Mouse (Mus musculus): ENCODE results near the gene Ugt1a2. TPM values are rescaled to one million over a fixed set of nuclear protein-coding genes. Genes with fewer than 3 reads are reported as not detected.
"Not testable (repeated sequence)": the region's sequence is repeated elsewhere in the genome, so short reads cannot be mapped to it uniquely, and the experiment has no call there.

The Ugt1a2 gene
- polyA plus RNA-seq (2017; shearing (Covaris generic)): not detected

DNA sequence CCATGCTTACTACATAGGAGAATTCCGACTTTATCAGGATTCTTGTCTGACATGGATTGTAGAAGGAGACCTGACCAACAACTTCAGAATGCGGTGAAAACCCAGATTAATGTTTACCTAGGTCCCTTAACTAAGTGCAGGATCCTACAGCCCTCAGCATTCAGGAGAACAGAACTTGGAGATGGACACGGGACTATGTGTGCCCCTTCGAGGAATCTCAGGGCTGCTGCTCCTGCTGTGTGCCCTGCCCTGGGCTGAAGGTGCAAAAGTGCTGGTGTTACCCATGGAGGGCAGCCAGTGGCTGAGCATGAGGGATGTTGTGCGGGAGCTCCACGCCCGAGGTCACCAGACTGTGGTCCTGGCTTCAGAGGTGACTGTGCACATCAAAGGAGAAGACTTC, at the start of gene Ugt1a2:
TSS of gene Ugt1a2 (plus strand) at position 146 of the 400 bp plus-strand sequence.
- ATAC-seq: no peak

DNA sequence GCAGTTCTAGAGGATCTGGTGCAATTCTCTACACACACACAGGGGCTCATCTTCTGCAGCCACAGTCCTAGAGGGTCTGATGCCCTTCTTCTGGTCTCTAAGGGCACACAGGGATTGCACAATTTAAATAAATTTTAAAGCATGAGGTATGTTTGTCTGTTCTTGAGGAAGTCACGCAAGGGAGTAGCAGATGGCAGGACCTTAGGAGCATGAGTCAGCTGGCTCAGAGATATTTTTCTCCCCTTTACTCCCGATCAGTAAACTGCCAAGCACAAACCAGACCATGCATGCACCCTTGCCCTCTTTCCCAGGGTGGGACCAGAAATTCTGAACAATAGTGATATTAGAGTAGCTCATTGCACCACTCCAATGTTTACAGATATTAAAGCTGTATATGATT, 42.0 kb upstream of the Ugt1a2 start:
- ATAC-seq: no peak

DNA sequence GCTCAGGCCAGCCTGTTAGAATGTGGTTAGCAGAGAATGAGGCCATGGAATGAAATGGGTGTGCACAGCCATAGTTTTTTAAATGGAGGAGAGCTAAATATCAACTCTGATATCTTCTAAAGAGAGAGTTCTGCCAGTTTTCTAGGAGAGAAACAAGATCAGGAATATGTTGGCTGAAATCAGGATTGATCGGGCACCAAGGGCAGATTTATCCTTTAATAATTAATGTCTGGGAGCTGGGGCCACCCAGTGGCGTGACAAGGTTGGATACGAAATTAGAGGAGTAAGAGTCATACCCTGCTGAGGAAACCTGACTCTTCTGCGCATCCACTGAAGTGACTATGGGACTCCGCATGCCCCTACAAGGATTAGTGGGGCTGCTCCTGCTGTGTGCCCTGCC, 34.7 kb upstream of the Ugt1a2 start, which contains the start of gene Ugt1a5:
TSS of gene Ugt1a5 (plus strand) at position 302 of the 400 bp plus-strand sequence.
- ATAC-seq: no peak

DNA sequence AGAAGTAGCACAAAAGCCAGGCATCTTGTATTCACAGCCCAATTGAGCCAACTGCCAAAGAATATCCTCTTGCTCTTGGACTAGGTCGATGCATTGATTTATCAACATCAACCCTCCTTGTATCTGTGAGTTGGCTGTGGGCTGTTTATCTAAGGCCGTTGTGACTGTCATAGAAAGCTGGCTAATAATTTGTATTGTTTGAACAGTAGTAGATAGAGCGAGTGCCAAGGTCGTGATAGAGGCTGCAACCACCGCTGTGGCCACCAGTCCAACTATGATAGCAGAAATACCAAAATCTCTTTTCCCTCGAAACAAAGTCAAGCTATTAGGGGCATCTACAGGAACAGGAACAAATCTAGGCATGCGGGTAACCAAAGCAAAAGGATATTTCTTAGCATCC, 28.2 kb upstream of the Ugt1a2 start:
- not testable (repeated sequence) for ATAC-seq

DNA sequence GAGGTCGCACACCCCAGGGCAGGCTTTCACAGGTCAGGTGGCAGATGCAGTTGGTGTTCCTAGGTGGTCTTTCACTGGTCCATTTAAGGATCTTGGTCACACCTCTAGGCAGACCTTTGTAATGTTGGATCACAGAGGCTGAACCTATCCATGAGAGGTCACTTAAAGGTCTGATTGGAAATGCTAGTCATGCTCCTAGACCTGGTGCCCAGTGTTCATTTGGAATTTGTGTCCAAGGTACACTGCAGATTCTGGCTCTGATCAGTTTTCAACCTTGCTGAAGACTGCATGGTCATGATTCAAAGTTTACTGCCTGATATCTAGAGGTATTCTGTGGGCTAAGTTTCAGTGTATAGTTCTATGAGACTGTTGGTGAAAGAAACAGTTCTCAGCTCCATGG, 20.7 kb upstream of the Ugt1a2 start:
- ATAC-seq: no peak

DNA sequence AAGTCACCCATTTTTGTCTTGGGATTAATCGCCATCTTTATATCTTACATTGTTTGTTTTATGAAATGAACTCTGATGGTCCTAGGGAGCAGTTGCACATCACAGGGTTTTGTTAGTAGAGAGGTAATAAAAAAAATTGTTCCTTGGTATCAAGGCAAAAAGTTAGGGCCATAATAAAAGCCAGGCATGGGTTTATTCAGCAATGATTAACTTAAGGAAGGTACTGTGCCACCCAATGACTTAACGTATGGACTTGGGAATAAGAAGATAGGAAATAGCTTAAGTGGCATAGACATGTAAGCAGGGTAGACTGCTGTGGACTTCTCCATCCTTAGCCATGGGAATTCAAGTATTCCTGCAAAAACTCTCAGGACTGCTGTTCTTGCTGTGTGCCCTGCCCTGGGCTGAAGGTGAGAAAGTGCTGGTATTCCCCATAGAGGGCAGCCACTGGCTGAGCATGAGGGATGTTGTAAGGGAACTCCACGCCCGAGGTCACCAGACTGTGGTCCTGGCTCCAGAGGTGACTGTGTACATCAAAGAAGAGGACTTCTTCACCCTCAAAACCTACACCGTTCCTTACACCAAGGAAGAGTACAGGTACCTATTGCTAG, 14.0 kb upstream of the Ugt1a2 start:
- ATAC-seq: no peak

DNA sequence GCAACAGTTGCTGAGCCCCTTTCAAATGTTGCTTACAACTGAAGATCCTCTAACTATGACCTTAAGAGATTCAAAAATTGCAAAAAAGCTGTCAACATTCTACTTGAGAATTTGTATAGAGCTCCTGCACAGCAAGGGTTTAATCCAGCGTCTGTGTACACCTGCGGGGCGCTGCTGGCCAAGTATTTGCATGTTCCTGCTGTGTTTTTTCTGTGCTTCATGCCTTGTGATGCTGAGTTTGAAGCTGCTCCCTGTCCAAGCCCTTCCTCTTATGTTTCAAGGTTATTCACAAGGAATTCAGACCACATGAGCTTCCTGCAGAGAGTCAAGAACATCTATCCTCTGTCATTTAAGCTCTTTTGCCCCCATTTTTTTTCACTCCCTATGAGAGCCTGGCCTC, 8.3 kb upstream of the Ugt1a2 start:
- no peak for ATAC-seq

DNA sequence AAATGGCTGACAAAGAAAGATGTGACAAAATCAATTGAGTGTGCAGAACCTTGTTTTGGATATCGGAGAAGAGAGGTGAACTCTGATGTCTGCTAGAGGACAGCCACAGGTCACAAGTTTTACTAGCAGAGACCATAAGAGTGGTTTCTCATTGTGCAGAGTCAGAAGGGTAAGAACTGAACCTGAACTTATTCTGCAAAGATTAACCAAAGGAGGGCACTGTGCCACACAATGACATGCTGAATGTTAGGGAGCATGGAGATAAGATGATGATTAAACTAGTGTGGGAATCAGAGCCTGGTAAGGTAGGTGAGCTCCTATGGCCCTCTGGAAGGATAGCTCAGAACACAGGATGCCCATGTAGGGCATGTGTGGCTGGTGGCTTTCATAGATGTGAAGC, 4.7 kb upstream of the Ugt1a2 start:
- no peak for ATAC-seq

DNA sequence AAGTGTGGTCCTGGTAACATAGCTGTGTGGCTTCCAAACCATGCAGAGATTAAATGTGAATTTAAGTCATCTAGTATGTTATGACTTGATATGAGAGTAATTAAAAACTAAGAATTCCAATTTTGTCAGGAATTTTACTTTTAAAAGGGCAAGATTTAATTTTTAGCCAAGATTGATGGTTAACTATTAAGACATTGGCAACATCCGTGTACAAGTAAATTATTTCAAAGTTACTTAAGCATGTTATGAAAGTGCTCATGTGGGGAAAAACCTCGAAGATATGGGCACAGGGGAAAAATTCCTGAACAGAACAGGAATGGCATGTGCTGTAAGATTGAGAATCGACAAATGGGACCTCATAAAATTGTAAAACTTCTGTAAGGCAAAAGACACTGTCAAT, 3.0 kb upstream of the Ugt1a2 start:
- no peak for ATAC-seq

DNA sequence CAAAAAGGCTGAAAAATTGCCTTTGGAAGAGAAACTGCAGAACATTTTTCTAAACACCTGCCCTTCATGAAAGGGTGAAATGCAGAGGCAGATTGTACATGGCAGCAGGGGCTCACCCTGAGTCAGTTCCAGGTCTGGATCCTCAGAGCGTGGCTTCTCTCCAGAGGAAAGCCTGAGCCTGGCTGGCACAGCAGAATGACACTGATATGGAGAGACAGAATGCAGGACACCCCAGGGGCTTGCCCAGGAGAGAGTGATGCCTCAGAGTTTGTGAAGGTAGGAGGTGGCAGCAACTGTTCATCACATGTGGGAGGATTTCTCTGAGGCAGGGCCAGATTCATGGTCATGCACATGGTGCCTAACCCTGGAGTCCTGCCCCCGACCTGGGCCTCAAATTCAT, 405 bp upstream of the Ugt1a2 start:
- ATAC-seq: no peak

DNA sequence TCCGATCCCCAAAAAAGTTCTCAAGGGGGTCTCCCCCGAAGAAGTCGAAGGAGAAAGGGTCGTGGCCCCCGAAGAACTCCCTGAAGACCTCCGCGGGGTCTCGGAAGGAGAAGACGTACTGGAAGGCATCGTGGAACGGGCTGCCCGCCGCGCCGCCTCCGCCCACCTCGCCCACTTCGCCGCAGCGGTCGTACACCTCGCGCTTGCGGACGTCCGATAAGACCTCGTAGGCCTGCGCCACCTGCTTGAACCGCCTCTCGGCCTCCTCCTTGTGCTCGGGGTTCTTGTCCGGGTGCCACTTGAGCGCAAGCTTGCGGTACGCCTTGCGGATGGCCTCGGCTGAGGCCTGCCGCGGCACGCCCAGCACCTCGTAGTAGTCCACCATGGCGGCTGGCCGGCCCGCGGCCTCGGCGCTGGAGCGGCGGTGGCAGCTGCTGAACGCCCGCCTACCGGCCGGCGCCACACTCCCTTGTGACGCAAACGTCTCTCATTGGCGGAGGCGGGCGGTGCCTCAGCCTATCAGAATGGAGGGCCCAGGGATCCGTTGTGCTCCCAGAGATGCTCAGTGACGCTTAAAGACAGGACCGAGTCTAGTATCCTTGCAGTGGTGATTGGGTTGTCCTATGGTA, 5.0 kb downstream of the Ugt1a2 start, which contains the start of gene Dnajb3:
TSS of gene Dnajb3 (minus strand) at position 489 of the 629 bp plus-strand sequence.
- ATAC-seq: peak; percentile 65

DNA sequence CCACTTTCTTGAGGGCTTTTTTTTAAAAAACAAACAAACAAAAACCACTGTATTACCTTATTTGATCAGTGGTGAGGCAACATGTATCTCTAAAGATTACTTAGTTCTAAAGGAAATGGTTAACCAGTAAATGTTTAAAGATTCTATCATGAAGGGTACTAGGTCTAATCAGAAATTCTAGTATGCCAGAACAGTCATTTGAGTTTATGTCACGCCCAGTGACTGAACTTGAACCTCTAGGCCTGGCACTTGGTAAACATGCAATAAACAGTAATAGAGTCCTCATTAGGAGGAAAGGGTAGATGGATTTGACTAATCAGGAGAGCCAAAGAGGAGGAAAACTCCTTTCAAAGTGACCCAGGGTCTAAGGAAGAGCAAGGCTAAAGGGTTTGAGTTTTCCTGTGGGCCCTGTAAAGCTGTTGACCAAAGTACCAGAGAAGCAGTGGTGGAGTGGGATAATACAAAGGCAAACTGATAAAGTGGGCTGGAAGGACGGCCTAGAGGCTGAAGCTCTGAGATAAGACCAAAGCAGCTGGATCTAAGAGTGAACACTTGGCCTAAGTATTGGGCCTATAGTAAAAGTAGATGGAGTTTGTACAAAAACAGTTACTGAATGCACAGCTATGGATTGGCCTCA, 6.6 kb downstream of the Ugt1a2 start:
- no peak for ATAC-seq

DNA sequence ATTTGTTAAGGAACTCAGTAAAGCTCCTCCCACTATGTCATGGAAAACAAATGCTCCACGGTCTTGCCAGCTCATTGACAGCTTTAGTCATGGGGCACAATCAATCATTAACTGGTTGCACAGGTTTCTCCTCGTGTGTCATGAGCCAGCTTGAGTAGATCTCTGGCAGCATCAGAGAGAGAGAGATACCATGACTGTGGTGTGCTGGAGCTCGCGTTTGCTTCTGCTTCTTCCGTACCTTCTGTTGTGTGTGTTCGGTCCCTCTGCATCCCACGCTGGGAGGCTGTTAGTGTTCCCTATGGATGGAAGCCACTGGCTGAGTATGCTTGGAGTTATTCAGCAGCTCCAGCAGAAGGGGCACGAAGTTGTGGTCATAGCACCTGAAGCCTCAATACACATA, 11.4 kb downstream of the Ugt1a2 start, which contains the start of gene Ugt1a1:
TSS of gene Ugt1a1 (plus strand) at position 148 of the 400 bp plus-strand sequence.
- no peak for ATAC-seq

DNA sequence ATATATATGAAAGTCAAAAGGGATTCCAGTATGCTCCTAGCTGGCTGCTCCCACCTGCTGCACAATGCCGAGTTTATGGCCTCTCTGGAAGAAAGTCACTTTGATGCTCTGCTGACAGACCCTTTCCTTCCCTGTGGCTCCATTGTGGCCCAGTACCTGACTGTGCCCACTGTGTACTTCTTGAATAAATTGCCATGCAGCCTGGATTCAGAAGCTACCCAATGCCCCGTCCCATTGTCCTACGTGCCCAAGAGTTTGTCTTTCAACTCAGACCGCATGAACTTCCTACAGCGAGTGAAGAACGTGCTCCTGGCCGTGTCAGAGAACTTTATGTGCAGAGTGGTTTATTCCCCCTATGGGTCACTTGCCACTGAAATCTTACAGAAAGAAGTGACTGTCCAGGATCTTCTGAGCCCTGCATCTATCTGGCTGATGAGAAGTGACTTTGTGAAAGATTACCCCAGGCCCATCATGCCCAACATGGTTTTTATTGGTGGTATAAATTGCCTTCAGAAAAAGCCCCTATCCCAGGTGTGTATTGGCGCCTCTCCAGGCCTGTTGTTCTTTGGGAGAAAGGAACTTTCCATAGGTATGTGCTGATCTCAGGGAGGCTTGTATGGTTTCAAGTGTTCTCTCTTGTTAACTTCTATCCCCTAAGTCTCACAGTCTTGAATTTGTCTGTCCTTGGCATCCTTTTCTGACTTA, 12.1 kb downstream of the Ugt1a2 start:
- ATAC-seq: no peak

DNA sequence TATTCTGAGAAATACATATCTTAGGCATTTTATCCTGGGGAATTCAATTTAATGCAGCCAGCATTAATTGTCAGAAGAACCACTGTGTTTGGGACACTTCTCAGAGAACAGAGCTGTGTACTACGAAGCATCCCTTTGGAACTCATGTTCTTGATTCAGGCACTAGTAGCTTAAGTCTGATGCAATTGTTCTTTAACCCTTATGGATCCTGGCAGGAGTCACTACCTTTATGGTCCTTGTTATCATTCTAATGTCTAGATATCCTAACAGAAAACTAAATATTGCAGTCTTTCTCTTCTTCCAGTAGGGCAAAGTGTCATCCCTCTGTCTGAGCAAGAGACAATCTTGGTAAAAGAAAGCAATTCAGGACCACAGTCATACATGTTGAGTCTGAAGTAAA, 12.7 kb downstream of the Ugt1a2 start:
- ATAC-seq: no peak

DNA sequence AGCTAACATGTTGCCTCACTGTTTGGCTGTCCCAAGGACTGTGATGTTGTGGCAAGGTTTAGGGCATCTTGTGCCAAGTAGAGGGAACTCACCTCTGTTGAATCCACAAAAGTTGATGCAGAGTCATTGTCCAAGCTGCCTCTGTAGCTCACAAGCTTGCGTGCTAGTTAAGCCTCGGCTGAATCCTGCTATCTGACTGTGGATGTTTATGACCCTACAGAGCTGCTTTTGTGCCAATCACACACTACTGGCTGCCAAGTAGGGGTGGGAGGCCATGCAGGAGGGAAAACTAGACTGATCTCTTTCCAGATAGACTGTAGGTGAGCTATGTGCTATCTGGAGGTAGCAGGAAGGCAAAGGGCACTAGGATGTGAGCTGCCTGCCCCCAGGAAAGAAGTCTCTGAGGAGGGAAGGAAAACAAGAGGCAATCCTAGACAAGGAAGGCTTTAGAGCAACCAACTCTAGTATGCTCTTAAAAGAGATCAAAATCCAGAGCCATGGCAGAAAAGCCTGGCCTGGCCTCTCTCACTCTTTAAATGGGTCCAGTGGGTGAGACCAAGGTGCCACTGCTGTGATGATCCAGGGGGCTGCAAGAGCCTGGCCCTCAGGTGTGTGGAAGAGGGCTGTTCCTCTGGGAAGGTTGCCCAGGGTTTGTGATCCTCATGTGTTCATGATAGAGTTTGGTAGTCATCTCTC, 13.5 kb downstream of the Ugt1a2 start:
- no peak for ATAC-seq

DNA sequence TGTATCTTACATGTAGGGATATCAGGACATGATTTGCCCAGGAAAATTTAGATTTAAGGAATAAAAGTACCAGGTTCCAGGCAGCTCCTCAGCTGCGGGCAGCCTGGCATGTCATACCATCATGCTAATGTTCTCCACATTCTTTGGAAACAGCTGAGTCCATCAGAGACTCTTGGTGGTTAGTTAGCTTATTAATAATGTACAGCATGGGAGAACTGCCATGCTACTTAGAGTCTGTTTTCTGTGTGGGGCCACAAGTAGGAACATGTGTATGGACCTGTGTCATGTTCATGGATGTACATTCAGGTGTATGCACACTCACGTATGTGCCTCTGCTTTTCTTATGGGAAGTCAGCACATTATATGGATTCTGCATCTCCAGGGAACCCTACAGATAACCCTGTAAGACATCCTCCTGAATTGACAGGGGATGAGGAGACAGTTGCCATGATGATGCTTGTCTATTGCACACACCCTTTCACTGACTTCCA, 14.1 kb downstream of the Ugt1a2 start:
- no peak for ATAC-seq

DNA sequence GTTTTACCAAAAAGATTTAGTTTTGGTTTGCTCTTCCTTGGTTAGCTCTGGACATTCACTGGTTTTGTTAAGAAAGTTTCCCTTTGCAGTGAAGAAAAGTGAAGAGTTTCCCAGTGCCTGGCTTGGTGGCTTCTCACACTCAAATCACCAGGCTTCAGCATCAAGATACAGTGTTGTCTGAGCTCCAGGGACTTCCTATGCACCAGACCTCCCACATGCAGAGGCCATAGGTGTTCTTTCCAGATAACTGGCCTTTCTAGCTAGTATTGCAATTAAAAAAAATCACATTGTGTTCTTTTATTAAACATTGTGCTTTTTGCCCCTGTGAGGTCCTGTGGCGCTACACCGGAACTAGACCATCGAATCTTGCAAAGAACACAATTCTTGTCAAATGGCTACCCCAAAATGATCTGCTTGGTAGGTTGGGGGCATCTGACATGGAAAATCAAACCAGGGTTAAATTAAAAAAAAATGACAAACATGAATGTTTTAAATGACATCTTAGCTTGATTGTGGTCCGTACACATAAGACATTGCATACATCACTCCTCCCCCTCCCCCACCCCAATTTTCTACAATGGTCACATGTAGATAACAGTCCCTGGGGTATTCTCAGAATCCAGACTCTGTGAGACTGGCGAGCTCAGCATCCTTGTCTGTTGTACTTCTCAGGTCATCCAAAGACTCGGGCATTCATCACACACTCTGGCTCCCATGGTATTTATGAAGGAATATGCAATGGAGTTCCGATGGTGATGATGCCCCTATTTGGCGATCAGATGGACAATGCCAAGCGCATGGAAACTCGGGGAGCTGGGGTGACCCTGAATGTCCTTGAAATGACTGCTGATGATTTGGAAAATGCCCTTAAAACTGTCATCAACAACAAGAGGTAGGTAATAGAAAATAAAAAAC, 15.3 kb downstream of the Ugt1a2 start:
- ATAC-seq: no peak

DNA sequence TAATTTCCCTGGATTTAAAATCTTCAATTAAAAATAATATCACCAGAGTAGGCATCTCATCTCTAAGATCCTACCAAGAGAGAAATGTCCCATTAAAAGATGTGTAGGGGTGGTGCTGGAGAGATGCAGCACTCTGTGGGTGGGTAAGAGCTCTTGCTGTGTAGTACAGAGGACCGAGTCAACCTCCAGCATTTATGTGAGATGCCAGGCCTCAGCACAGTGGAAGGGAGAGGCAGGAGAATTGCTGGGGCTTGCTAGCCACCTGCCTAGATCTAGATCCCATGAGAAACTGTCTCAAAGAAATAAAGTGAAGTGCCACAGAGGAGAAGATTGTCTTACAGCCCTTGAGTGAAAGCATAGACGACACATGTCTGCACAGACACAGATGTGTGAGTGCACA, 16.1 kb downstream of the Ugt1a2 start:
- no peak for ATAC-seq

DNA sequence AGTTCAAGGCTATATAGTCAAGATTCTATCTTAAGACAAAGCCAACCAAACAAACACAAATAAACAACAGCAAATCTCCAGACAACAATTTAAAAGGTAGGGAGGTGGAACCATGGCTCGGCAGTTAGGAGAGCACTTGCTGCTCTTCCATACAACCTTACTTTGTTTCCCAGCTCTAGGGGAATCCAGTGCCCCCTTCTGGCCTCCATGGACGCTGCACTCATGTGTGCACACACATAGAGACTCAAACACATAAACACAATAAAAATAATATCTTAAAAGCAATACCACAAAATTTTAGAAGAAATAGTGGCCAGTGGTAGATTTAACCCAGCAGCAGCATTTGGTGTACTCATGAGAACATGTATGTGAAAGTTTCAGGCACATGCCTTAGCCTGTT, 16.7 kb downstream of the Ugt1a2 start:
- ATAC-seq: no peak

DNA sequence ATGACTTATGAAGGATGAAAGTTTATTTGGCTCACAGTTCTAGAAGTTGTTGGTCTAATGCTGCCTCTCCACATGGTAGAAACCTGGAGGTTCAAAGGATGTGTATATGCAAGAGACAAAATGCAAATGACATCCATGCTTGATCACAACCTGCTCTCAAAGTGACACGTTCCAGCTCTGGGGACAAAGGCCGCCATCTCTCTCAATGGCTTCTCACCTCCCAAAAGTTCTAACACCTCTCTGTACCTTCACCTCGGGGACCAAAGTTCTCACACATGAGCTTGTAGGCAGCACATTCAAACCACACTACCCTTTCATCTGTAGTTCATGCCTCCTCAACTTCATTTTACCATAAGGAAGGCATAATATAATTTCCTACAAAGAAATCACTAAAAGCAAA, 17.2 kb downstream of the Ugt1a2 start:
- ATAC-seq: no peak

All from inflammation-experienced regulatory T-cells, adult 6 months (primary cell).